Mouse (Mus musculus) limb, embryonic 10.5 days (tissue): ENCODE measurements around the gene Trim41. TPM values are rescaled to one million over a fixed set of nuclear protein-coding genes. Genes with fewer than 3 reads are reported as not detected.

Source experiments
- DNase-seq: peaks from one replicate; pipeline ENCODE4 v3.0.0-alpha.2; 2017; ENCODE audit warnings: low spot score
- H3K27ac ChIP-seq: fragments of 300-500 bp; sonication (generic); 2 replicates; pipeline ENCODE4 v1.5.1; 2016; ENCODE audit warnings: mild to moderate bottlenecking
- H3K27me3 ChIP-seq: fragments of 300-500 bp; sonication (generic); 2 replicates; pipeline ENCODE4 v1.6.1; 2016; ENCODE audit warnings: low read depth, mild to moderate bottlenecking; ENCODE audit not compliant: poor library complexity, severe bottlenecking
- H3K36me3 ChIP-seq: fragments of 300-500 bp; sonication (generic); 2 replicates; pipeline ENCODE4 v1.6.1; 2016; ENCODE audit warnings: mild to moderate bottlenecking, moderate library complexity
- H3K4me1 ChIP-seq: fragments of 300-500 bp; sonication (generic); 2 replicates; pipeline ENCODE4 v1.6.1; 2016
- H3K4me3 ChIP-seq: fragments of 300-500 bp; sonication (generic); 2 replicates; pipeline ENCODE4 v1.5.1; 2016; ENCODE audit warnings: mild to moderate bottlenecking, moderate library complexity
- H3K9me3 ChIP-seq: fragments of 300-500 bp; sonication (generic); replicated peaks from 2 replicates; pipeline ENCODE4 v1.6.1; 2016; ENCODE audit warnings: mild to moderate bottlenecking
- WGBS: fragments of 180-500 bp; shearing (Covaris S2); methylation state at CpG from one replicate; pipeline ENCODE4 v1.1.7; 2016; 5-methylcytosine and 5-hydroxymethylcytosine counted together
- polyA plus RNA-seq: library from polyadenylated mRNA; unstranded; fragments of >200 nt; fragmentation: Nextera tagmentation; extraction: Ambion mirVana; gene quantifications from 2 replicates; pipeline ENCODE4 v1.2.1, GENCODE M21; 2016

Gene Trim41
- polyA plus RNA-seq, 1 experiment from 2014 or later, result 6.1 TPM

DNA sequence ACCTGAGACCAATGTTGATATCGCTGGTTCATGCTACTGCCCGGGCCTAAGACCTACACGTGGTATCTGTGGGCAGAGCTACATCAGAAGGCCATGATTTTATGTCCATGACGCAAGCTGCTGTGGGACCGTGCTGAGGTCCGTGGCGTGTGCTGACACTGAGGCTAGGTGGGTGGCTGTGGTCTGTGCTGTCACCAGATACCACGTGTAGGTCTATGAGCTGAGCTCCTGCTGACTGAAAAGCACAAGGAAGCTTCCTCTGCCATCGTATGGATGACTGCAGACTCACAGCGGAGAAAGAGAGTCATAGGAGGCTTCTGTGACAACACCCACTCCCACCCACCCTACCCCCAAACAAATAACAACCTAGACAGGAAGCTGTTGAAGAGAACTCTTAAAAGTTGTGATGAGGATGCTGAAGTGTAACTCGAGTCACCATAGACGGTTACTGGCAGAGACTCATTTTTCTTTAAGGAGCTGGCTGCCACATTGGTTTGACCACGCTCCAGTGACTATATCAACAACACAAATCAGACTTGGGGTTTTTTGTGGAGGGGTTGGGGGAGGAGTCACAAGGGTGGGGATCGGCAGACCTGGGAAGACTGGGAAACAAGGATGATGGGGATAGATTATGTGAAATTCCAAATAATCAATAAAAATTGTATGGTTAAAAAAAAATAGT lies 49.8 kb downstream of the Trim41 start:
- Histone ChIP-seq H3K27me3 (no peaks in the 10 kb centered on the region), H3K27ac (no peak overlapping the region), H3K9me3 (no peaks in the 10 kb centered on the region), H3K36me3 (no peaks in the 10 kb centered on the region), H3K4me3 (no peak overlapping the region), H3K4me1 (no peaks in the 10 kb centered on the region)
- no peak for DNase-seq
- WGBS, result 86% methylated on average over 14 of the region's 14 CpGs

DNA sequence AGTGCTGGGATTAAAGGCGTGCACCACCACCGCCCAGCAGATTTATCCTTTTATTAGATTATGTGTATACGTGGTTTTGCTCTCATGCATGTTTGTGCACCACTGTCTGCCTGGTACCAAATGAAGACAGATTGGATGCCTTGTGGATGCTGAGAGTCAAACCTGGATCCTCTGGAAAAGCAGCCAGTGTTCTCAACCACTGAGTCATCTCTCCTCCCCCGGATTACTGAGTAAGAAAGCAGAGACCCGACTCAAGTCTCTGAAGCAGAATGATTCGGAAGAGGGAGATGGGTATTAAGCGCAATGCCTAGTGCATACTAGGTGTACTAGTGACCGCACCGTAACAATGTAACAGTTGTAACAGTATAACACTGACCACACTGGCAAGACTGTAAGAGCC lies 53.0 kb downstream of the Trim41 start:
- DNase-seq, result no peak
- Histone ChIP-seq H3K4me3 (no peak overlapping the region), H3K36me3 (no peaks in the 10 kb centered on the region), H3K27ac (no peak overlapping the region), H3K4me1 (no peaks in the 10 kb centered on the region), H3K9me3 (no peaks in the 10 kb centered on the region), H3K27me3 (no peaks in the 10 kb centered on the region)
- WGBS, result 96% methylated on average over 9 of the region's 9 CpGs

DNA sequence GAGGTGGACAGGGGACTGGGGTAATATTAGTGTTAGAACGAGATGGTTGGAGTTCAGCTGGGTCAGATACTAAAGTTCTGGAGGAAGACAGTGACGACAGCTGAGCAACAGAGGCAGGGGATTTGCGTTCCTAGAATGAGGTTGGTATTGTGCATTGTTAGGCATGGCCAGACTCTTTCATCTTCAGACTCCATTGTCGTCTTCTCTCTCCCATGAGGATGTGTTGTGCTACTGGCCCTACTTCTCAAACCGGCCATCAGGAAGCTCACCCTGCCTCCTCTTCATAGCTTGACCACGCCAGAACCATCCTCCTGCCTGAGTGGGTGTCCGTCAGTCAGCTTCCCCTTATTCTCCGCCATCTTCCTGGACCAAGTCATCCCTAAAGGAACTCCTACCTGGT lies 58.1 kb downstream of the Trim41 start:
- H3K9me3 ChIP-seq, result no peaks in the 10 kb centered on the region
- H3K4me3 ChIP-seq, result no peak overlapping the region
- WGBS, result 90% methylated on average over 8 of the region's 8 CpGs
- no peak for DNase-seq
- no peaks in the 10 kb centered on the region for H3K36me3 ChIP-seq
- no peaks in the 10 kb centered on the region for H3K4me1 ChIP-seq
- H3K27ac ChIP-seq, result no peak overlapping the region
- no peaks in the 10 kb centered on the region for H3K27me3 ChIP-seq

Other genes starting within 250 kb of the Trim41 start
- gene Rack1, start 17.0 kb downstream of the Trim41 start, polyA plus RNA-seq, result 818 and 973 TPM in 2 replicates
- gene Trim7, start 8.8 kb upstream of the Trim41 start, polyA plus RNA-seq, result 0.70 TPM in 1 of 2 replicates, not detected in the other
- 2.9 and 5.1 TPM in 2 replicates for gene Gm12184, start 9.3 kb upstream of the Trim41 start, polyA plus RNA-seq
- 1.0 and 1.4 TPM in 2 replicates for gene Irgm1, start 54.3 kb upstream of the Trim41 start, polyA plus RNA-seq
- gene Gm5431, start 84.9 kb upstream of the Trim41 start, polyA plus RNA-seq, result not detected in 2 replicates
- 1.1 and 2.5 TPM in 2 replicates for gene Psme2b, start 128.8 kb upstream of the Trim41 start, polyA plus RNA-seq
- gene Olfr56, start 161.5 kb upstream of the Trim41 start, polyA plus RNA-seq, result not detected in 2 replicates
- 0.14 and 0.28 TPM in 2 replicates for gene 9930111J21Rik1, start 162.0 kb upstream of the Trim41 start, polyA plus RNA-seq
- gene Gm12185, start 174.9 kb upstream of the Trim41 start, polyA plus RNA-seq, result not detected in 2 replicates
- not detected in 2 replicates for gene Tgtp1, start 176.8 kb upstream of the Trim41 start, polyA plus RNA-seq
- 0.11 and 0.13 TPM in 2 replicates for gene 9930111J21Rik2, start 233.9 kb upstream of the Trim41 start, polyA plus RNA-seq
- gene Tgtp2, start 246.9 kb upstream of the Trim41 start, polyA plus RNA-seq, result not detected in 2 replicates